Mouse (Mus musculus): ENCODE measurements around the gene Mapk7. TPM values are rescaled to one million over a fixed set of nuclear protein-coding genes. Genes with fewer than 3 reads are reported as not detected.

The Mapk7 gene
- polyA plus RNA-seq, 1 experiment = 63.8 TPM

GRCm38 (mm10) chr11:61487936-61488335, 6.3 kb downstream of the Mapk7 start:
- Histone ChIP-seq H3K4me1 (replicated peaks; ENCODE audit: control insufficient read depth, insufficient read depth, low read length) (peaks cover 4% of the 10 kb centered on the region), H3K27ac (ENCODE audit: control insufficient read depth, insufficient read depth, low read length) (no peak overlapping the region), H3K27me3 (ENCODE audit: control insufficient read depth, insufficient read depth, low read length) (no peaks in the 10 kb centered on the region), H3K4me3 (ENCODE audit: control insufficient read depth, insufficient read depth, low read length) (no peak overlapping the region), H3K36me3 (ENCODE audit: control insufficient read depth, insufficient read depth, low read length) (no peaks in the 10 kb centered on the region; the same call in none of the 2 replicates)
- no peak for DNase-seq
- 93% methylated on average over 7 of the region's 7 CpGs for WGBS
- TF ChIP-seq POLR2A (IDR thresholded peaks at IDR 0.05; ENCODE audit: control insufficient read depth, extremely low read depth, insufficient read depth, low read length, poor library complexity) = no peak

GRCm38 (mm10) chr11:61487401-61487800, 6.8 kb downstream of the Mapk7 start:
- Histone ChIP-seq H3K4me3 (ENCODE audit: control insufficient read depth, insufficient read depth, low read length) (no peak overlapping the region), H3K4me1 (replicated peaks; ENCODE audit: control insufficient read depth, insufficient read depth, low read length) (no peaks in the 10 kb centered on the region), H3K27ac (ENCODE audit: control insufficient read depth, insufficient read depth, low read length) (no peak overlapping the region), H3K27me3 (ENCODE audit: control insufficient read depth, insufficient read depth, low read length) (no peaks in the 10 kb centered on the region), H3K36me3 (ENCODE audit: control insufficient read depth, insufficient read depth, low read length) (no peaks in the 10 kb centered on the region; the same call in none of the 2 replicates)
- DNase-seq = no peak
- 91% methylated on average over 2 of the region's 2 CpGs for WGBS
- no peak for TF ChIP-seq POLR2A (IDR thresholded peaks at IDR 0.05; ENCODE audit: control insufficient read depth, extremely low read depth, insufficient read depth, low read length, poor library complexity)
- TF ChIP-seq CTCF (IDR thresholded peaks at IDR 0.05; ENCODE audit: borderline replicate concordance, control insufficient read depth, extremely low read depth, insufficient read depth, low read length, poor library complexity) = no peak

GRCm38 (mm10) chr11:61486458-61487219, 7.6 kb downstream of the Mapk7 start:
- 98% methylated on average over 14 of the region's 14 CpGs for WGBS
- Histone ChIP-seq H3K4me1 (replicated peaks; ENCODE audit: control insufficient read depth, insufficient read depth, low read length) (peaks cover 5% of the 10 kb centered on the region), H3K36me3 (ENCODE audit: control insufficient read depth, insufficient read depth, low read length) (no peaks in the 10 kb centered on the region; the same call in none of the 2 replicates), H3K27ac (ENCODE audit: control insufficient read depth, insufficient read depth, low read length) (no peak overlapping the region), H3K4me3 (ENCODE audit: control insufficient read depth, insufficient read depth, low read length) (no peak overlapping the region), H3K27me3 (ENCODE audit: control insufficient read depth, insufficient read depth, low read length) (no peaks in the 10 kb centered on the region)
- no peak for DNase-seq
- no peak for TF ChIP-seq POLR2A (IDR thresholded peaks at IDR 0.05; ENCODE audit: control insufficient read depth, extremely low read depth, insufficient read depth, low read length, poor library complexity)

- no peaks in the 10 kb centered on the region; the same call in none of the 2 replicates for H3K36me3 ChIP-seq (ENCODE audit: control insufficient read depth, insufficient read depth, low read length)
- no peaks in the 10 kb centered on the region for H3K27me3 ChIP-seq (ENCODE audit: control insufficient read depth, insufficient read depth, low read length)
- no peak overlapping the region for H3K4me3 ChIP-seq (ENCODE audit: control insufficient read depth, insufficient read depth, low read length)
- TF ChIP-seq POLR2A (IDR thresholded peaks at IDR 0.05; ENCODE audit: control insufficient read depth, extremely low read depth, insufficient read depth, low read length, poor library complexity) (no peak), CTCF (IDR thresholded peaks at IDR 0.05; ENCODE audit: borderline replicate concordance, control insufficient read depth, extremely low read depth, insufficient read depth, low read length, poor library complexity) (no peak)
- DNase-seq = no peak
- 95% methylated on average over 22 of the region's 22 CpGs for WGBS
- no peak overlapping the region for H3K27ac ChIP-seq (ENCODE audit: control insufficient read depth, insufficient read depth, low read length)
- H3K4me1 ChIP-seq (replicated peaks; ENCODE audit: control insufficient read depth, insufficient read depth, low read length) = peaks cover 10% of the 10 kb centered on the region
Observed at GRCm38 (mm10) chr11:61485541-61486457, 8.4 kb downstream of the Mapk7 start.

GRCm38 (mm10) chr11:61484613-61485540, 9.3 kb downstream of the Mapk7 start, which contains the start of gene Mfap4:
Gene Mfap4, plus strand, starts transcription at chr11:61485431.
- H3K36me3 ChIP-seq (ENCODE audit: control insufficient read depth, insufficient read depth, low read length) = no peaks in the 10 kb centered on the region; the same call in none of the 2 replicates
- no peak for DNase-seq
- no peak for TF ChIP-seq POLR2A (IDR thresholded peaks at IDR 0.05; ENCODE audit: control insufficient read depth, extremely low read depth, insufficient read depth, low read length, poor library complexity)
- TF ChIP-seq CTCF (IDR thresholded peaks at IDR 0.05; ENCODE audit: borderline replicate concordance, control insufficient read depth, extremely low read depth, insufficient read depth, low read length, poor library complexity) = no peak
- no peak within 1 kb of the TSS for H3K27ac ChIP-seq (ENCODE audit: control insufficient read depth, insufficient read depth, low read length)
- H3K27me3 ChIP-seq (ENCODE audit: control insufficient read depth, insufficient read depth, low read length) = no peaks in the 10 kb centered on the region
- peaks cover 10% of the 10 kb centered on the region for H3K4me1 ChIP-seq (replicated peaks; ENCODE audit: control insufficient read depth, insufficient read depth, low read length)
- no peak within 1 kb of the TSS for H3K4me3 ChIP-seq (ENCODE audit: control insufficient read depth, insufficient read depth, low read length)
- WGBS = 87% methylated on average over 20 of the region's 20 CpGs

- H3K4me1 ChIP-seq (replicated peaks; ENCODE audit: control insufficient read depth, insufficient read depth, low read length) = peaks cover 10% of the 10 kb centered on the region
- no peaks in the 10 kb centered on the region for H3K27me3 ChIP-seq (ENCODE audit: control insufficient read depth, insufficient read depth, low read length)
- 77% methylated on average over 10 of the region's 10 CpGs for WGBS
- no peak overlapping the region for H3K4me3 ChIP-seq (ENCODE audit: control insufficient read depth, insufficient read depth, low read length)
- no peak for TF ChIP-seq CTCF (IDR thresholded peaks at IDR 0.05; ENCODE audit: borderline replicate concordance, control insufficient read depth, extremely low read depth, insufficient read depth, low read length, poor library complexity)
- no peak for TF ChIP-seq POLR2A (IDR thresholded peaks at IDR 0.05; ENCODE audit: control insufficient read depth, extremely low read depth, insufficient read depth, low read length, poor library complexity)
- H3K36me3 ChIP-seq (ENCODE audit: control insufficient read depth, insufficient read depth, low read length) = no peaks in the 10 kb centered on the region; the same call in none of the 2 replicates
- H3K27ac ChIP-seq (ENCODE audit: control insufficient read depth, insufficient read depth, low read length) = no peak overlapping the region
- DNase-seq = no peak
Observed at GRCm38 (mm10) chr11:61484256-61484612, 10.0 kb downstream of the Mapk7 start.

All from thymus, adult 2 months (tissue).